Mouse (Mus musculus) right cerebral cortex, postnatal 10 days (tissue): ENCODE data around the gene Mta3.

Experiments
- DNase-seq, 2 experiments: peaks; one replicate each; pipeline ENCODE4 v3.0.0; 2021; ENCODE audit warnings: low spot score in 2 of 2

Mta3 gene

GRCm38 (mm10) chr17:83706116-83706593, at the start of gene Mta3:
Gene Mta3, plus strand, starts transcription at chr17:83706163.
- peak; percentile 65 to 75 for DNase-seq

- no peak for DNase-seq
Measured at GRCm38 (mm10) chr17:83657375-83657774, 48.6 kb upstream of the Mta3 start.

DNA sequence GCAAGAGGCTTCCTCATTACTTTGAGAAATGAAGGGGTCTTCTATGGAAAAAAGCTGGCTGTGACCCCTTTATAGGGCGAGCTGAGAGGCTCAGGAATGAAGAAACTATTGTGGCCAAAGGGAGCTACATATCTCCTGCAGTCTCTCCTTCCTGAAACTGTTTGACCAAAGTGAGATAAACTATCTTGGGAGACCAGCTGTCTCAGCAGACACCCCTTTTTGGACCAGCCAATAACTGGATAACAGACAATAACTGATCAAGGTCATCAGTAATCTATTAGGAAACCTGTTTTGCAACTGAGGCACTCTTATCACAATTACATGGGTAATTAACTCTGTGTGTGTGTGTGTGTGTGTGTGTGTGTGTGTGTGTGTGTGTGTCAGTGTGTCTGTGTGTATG, 47.0 kb upstream of the Mta3 start:
- no peak for DNase-seq

GRCm38 (mm10) chr17:83664761-83665160, 41.2 kb upstream of the Mta3 start:
- DNase-seq: no peak

- no peak for DNase-seq
Measured at GRCm38 (mm10) chr17:83666597-83667287, 39.2 kb upstream of the Mta3 start.

GRCm38 (mm10) chr17:83667934-83668690, 37.9 kb upstream of the Mta3 start:
- DNase-seq: no peak

DNA sequence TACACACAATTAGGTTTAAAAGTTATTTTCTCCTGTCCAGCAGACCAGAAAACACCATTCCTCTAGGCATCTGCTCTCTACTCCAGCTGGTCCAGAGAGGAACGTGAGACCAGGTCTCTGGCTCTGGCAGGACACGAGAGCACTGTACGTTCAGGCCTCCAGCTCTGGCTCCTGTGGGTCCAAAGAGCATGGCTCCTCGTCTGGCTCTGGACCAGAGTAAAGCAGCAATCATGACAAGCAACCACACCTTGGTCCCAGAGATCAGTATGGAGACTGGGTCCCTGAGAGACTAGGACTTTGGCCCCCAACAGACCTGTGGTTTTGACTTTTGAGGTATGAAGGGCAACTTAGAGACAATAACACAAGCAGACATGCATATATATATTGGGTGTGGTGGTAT, 33.3 kb upstream of the Mta3 start:
- no peak for DNase-seq

DNA sequence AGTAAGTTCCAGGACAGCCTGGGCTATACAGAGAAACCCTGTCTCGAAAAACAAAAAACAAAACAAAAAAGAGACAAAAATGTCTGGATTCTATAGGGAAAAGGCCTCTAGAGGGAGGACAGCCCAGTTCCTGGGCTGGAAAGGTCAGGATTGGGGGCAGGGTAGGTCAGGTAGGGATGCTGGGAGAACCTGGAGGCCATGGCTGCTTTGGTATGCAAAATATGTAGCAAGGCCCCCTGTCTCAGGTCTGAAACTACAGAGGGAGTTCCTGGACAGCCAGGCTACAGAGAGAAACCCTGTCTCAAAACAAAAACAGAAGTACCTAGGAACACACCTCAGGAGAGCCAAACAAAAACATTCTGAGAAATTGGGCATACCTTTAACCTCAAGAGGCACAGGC, 28.6 kb upstream of the Mta3 start:
- DNase-seq: no peak

- DNase-seq: no peak
Measured at GRCm38 (mm10) chr17:83681977-83682376, 24.0 kb upstream of the Mta3 start.

DNA sequence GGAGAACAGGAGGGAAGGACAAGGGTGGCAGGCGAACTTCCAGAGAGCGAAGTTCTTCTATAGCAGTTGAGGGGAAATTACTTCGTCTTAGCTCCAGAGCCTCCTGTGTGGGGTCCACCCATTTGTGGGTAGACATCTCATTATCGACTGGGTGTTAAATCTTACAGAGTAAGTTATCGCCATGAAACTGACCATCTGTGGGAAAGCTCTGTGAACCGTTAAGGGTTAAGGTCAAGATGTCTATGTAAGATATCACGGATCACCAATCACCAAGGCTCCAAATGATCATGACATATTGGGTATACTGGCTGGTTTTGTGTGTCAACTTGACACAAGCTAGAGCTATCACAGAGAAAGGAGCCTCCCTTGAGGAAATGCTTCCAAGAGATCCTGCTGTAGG, 21.5 kb upstream of the Mta3 start:
- DNase-seq: no peak

DNA sequence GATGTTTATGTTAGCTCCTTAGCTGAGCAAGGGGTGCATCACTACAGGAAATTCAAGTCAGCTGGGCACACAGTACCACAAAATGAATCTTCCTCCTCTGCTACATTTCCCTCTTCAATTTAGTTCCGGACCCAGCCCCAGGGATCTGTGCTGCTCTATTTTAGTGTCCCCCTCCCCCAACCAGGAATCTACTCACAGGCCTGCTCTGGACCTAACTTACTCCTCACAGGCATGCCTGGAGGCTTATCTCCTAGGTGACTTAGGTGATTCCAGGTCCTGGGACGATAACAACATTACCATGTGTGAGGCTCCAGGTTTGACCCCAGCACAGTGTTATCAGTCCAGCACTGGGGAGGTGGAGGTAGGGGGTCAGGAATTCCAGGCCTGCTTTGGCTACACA, 15.5 kb upstream of the Mta3 start:
- no peak for DNase-seq

DNA sequence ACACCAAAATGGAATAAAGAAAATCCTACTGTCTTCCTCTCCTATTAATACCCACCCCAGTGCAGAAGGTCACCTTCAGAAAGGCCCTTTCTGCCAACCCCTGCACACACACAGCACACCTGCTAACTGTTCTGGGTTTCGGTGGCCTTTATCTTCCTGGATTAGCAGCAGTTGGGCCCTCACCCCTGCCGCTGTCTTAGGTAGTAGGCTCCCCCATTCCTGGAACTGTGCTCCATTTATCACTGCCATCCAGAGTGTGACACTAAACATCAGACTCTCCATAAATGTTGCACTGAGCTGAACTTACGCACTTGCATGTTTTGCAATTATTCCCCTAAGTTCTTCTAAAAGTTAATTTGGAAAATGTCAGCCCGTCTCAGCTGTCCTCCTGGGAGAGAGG, 14.6 kb upstream of the Mta3 start:
- no peak for DNase-seq

GRCm38 (mm10) chr17:83693941-83694340, 12.0 kb upstream of the Mta3 start:
- DNase-seq: no peak

DNA sequence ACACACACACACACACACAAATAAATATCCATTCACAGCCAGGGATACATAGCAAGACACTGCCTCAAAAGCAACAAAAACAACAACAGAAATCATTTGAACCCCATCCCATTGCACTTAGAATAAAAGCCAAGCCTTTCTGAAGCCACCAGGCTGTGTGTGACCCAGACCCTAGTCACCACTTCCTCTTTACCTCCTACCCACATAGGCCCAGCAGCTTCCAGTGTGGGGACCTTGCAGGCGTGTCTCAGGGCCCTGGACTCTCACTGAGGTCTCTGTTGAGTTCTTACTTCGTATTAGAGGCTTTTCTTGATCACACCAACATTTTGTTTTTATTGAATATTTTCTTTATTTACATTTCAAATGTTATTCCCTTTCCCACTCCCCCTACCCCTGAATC, 10.2 kb upstream of the Mta3 start:
- no peak for DNase-seq

- DNase-seq: no peak
Measured at GRCm38 (mm10) chr17:83699062-83699724, 6.8 kb upstream of the Mta3 start.

GRCm38 (mm10) chr17:83700125-83700524, 5.8 kb upstream of the Mta3 start:
- DNase-seq: no peak

GRCm38 (mm10) chr17:83704469-83704868, 1.5 kb upstream of the Mta3 start:
- no peak for DNase-seq

DNA sequence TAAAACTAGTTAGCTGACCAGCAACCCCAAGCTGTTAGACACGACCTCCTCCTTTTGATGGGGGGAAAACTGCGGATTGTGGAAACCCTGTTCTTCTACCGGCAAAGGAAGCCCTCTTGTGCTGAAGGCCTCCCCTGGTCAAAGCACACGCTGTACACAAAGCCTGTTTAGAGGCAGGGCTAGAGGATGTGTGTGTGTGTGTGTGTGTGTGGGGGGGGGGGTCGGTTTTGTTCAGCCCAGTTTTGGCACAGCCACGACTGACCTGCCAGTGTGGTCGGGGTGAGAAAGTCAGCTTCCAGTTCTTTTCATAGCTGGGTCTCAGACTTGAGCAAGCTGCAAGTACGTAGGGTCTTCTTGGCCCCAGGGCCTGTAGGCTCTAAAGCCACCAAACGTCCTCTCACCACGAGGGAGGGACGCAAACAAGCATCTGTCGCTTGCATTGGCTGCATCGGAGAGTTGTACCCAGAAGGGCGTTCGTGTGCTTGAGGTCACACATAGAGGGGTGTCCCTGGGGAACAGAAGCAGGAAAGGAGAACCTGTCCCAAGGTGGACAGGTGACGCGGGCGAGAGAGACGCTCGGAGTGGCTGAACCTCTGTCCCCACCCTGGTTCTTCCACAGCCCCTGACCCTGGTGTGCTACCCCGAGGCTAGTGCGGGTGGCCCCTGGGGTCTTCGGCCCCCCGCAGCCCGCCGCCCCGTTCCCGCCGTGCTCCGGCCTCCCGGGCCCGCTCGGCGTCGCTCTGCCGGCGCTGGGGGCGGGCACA, 429 bp upstream of the Mta3 start:
- peak; percentile 50 to 60 for DNase-seq

GRCm38 (mm10) chr17:83706594-83707126, 697 bp downstream of the Mta3 start:
- DNase-seq: no peak

GRCm38 (mm10) chr17:83707372-83707771, 1.4 kb downstream of the Mta3 start:
- no peak for DNase-seq

GRCm38 (mm10) chr17:83707846-83708245, 1.9 kb downstream of the Mta3 start:
- DNase-seq: no peak

- no peak for DNase-seq
Measured at GRCm38 (mm10) chr17:83708256-83708655, 2.3 kb downstream of the Mta3 start.
